Mouse (Mus musculus) limb, embryonic 11.5 days (tissue): ENCODE results near the gene Setmar. TPM values are rescaled to one million over a fixed set of nuclear protein-coding genes. Genes with fewer than 3 reads are reported as not detected.

Experiments
- ATAC-seq: fragments of 200-750 bp; cut with Nextera tagmentation; 2 replicates; pipeline ENCODE4 v1.8.0; 2017; ENCODE audit warnings: low read depth; ENCODE audit not compliant: insufficient number of reproducible peaks, low FRiP score, low TSS enrichment
- DNase-seq: peaks from one replicate; pipeline ENCODE4 v3.0.0-alpha.2; 2015; ENCODE audit warnings: low spot score
- H3K27ac ChIP-seq: fragments of 300-500 bp; sonication (generic); replicated peaks from 2 replicates; pipeline ENCODE4 v1.5.1; 2014; ENCODE audit warnings: low read depth, mild to moderate bottlenecking, low read length
- H3K27me3 ChIP-seq: fragments of 300-500 bp; sonication (generic); 2 replicates; pipeline ENCODE4 v1.6.1; 2014; ENCODE audit warnings: mild to moderate bottlenecking, low read length, mixed read lengths; ENCODE audit not compliant: control insufficient read depth, insufficient read depth
- H3K36me3 ChIP-seq: fragments of 300-500 bp; sonication (generic); 2 replicates; pipeline ENCODE4 v1.6.1; 2014; ENCODE audit warnings: mild to moderate bottlenecking, low read length, moderate library complexity, mixed read lengths; ENCODE audit not compliant: control insufficient read depth, insufficient read depth
- H3K4me1 ChIP-seq: fragments of 300-500 bp; sonication (generic); 2 replicates; pipeline ENCODE4 v1.6.1; 2014; ENCODE audit warnings: low read length, mixed read lengths; ENCODE audit not compliant: control insufficient read depth, insufficient read depth
- H3K4me2 ChIP-seq: fragments of 300-500 bp; sonication (generic); 2 replicates; pipeline ENCODE4 v1.6.1; 2014; ENCODE audit warnings: low read depth, mild to moderate bottlenecking, moderate library complexity; ENCODE audit not compliant: severe bottlenecking
- H3K4me3 ChIP-seq: fragments of 300-500 bp; sonication (generic); 2 replicates; pipeline ENCODE4 v1.5.1; 2014; ENCODE audit warnings: low read depth, low read length
- H3K9ac ChIP-seq: fragments of 300-500 bp; sonication (generic); 2 replicates; pipeline ENCODE4 v1.6.1; 2014; ENCODE audit warnings: mild to moderate bottlenecking, low read length
- H3K9me3 ChIP-seq: fragments of 300-500 bp; sonication (generic); 2 replicates; pipeline ENCODE4 v1.6.1; 2016; ENCODE audit warnings: low read length; ENCODE audit not compliant: control insufficient read depth
- WGBS: fragments of 180-500 bp; shearing (Covaris S2); extraction: QIAGEN DNeasy Blood & Tissue Kit; methylation state at CpG from one replicate; pipeline ENCODE4 v1.1.7; 2014; 5-methylcytosine and 5-hydroxymethylcytosine counted together
- polyA plus RNA-seq: library from polyadenylated mRNA; unstranded; fragments of >200 nt; fragmentation: Nextera tagmentation; extraction: Ambion mirVana; gene quantifications from 2 replicates; pipeline ENCODE4 v1.2.1, GENCODE M21; 2014

Gene Setmar
- polyA plus RNA-seq, 1 experiment from 2014 or later, result 8.9 TPM

- Histone ChIP-seq H3K36me3 (no peaks in the 10 kb centered on the region), H3K27ac (no peak overlapping the region), H3K9me3 (no peaks in the 10 kb centered on the region; the same call in 1 of the 2 replicates), H3K4me1 (no peaks in the 10 kb centered on the region), H3K27me3 (no peaks in the 10 kb centered on the region), H3K4me3 (no peak overlapping the region), H3K9ac (no peak overlapping the region), H3K4me2 (no peak overlapping the region)
- WGBS, result 87% methylated on average over 5 of the region's 5 CpGs
- ATAC-seq (no peak), DNase-seq (no peak)
Observed at GRCm38 (mm10) chr6:108073071-108073470, 8.2 kb downstream of the Setmar start.

GRCm38 (mm10) chr6:108073931-108074330, 9.1 kb downstream of the Setmar start:
- WGBS, result 95% methylated on average over 2 of the region's 2 CpGs
- Histone ChIP-seq H3K9me3 (no peaks in the 10 kb centered on the region; the same call in 1 of the 2 replicates), H3K36me3 (no peaks in the 10 kb centered on the region), H3K27ac (no peak overlapping the region), H3K4me3 (no peak overlapping the region), H3K9ac (no peak overlapping the region), H3K27me3 (no peaks in the 10 kb centered on the region), H3K4me1 (no peaks in the 10 kb centered on the region), H3K4me2 (no peak overlapping the region)
- no peak for ATAC-seq
- no peak for DNase-seq

- Histone ChIP-seq H3K4me3 (no peak overlapping the region), H3K9ac (no peak overlapping the region), H3K9me3 (no peaks in the 10 kb centered on the region; the same call in 1 of the 2 replicates), H3K27me3 (no peaks in the 10 kb centered on the region), H3K4me1 (no peaks in the 10 kb centered on the region), H3K36me3 (no peaks in the 10 kb centered on the region), H3K4me2 (no peak overlapping the region), H3K27ac (no peak overlapping the region)
- DNase-seq, result no peak
- no peak for ATAC-seq
- WGBS, result 90% methylated on average over 10 of the region's 10 CpGs
Observed at GRCm38 (mm10) chr6:108074624-108075023, 9.8 kb downstream of the Setmar start.

GRCm38 (mm10) chr6:108075857-108076256, 11.0 kb downstream of the Setmar start:
- WGBS, result 93% methylated on average over 7 of the region's 7 CpGs
- Histone ChIP-seq H3K4me2 (no peak overlapping the region), H3K36me3 (no peaks in the 10 kb centered on the region)

GRCm38 (mm10) chr6:108091296-108091695, 26.5 kb downstream of the Setmar start:
- no peak for ATAC-seq
- Histone ChIP-seq H3K4me1 (no peaks in the 10 kb centered on the region), H3K4me2 (no peak overlapping the region), H3K36me3 (no peaks in the 10 kb centered on the region), H3K4me3 (no peak overlapping the region), H3K27ac (no peak overlapping the region), H3K27me3 (no peaks in the 10 kb centered on the region), H3K9me3 (no peaks in the 10 kb centered on the region), H3K9ac (no peak overlapping the region)
- WGBS, result 55% methylated on average over 1 of the region's 1 CpGs
- DNase-seq, result no peak

More at GRCm38 (mm10) chr6:108075857-108076256, 11.0 kb downstream of the Setmar start:
- H3K9ac ChIP-seq, result no peak overlapping the region
- no peaks in the 10 kb centered on the region for H3K4me1 ChIP-seq
- no peak for DNase-seq
- no peaks in the 10 kb centered on the region; the same call in 1 of the 2 replicates for H3K9me3 ChIP-seq
- no peak overlapping the region for H3K27ac ChIP-seq
- ATAC-seq, result no peak
- no peak overlapping the region for H3K4me3 ChIP-seq
- no peaks in the 10 kb centered on the region for H3K27me3 ChIP-seq

GRCm38 (mm10) chr6:108092646-108093045, 27.8 kb downstream of the Setmar start:
- H3K9me3 ChIP-seq, result no peaks in the 10 kb centered on the region
- H3K4me3 ChIP-seq, result no peak overlapping the region
- no peak overlapping the region for H3K9ac ChIP-seq
- no peak overlapping the region for H3K27ac ChIP-seq
- H3K4me2 ChIP-seq, result no peak overlapping the region
- DNase-seq (no peak), ATAC-seq (no peak)
- 85% methylated on average over 3 of the region's 3 CpGs for WGBS
- no peaks in the 10 kb centered on the region for H3K27me3 ChIP-seq
- no peaks in the 10 kb centered on the region for H3K36me3 ChIP-seq
- H3K4me1 ChIP-seq, result no peaks in the 10 kb centered on the region

GRCm38 (mm10) chr6:108093449-108093848, 28.6 kb downstream of the Setmar start:
- Histone ChIP-seq H3K4me1 (no peaks in the 10 kb centered on the region), H3K27me3 (no peaks in the 10 kb centered on the region), H3K4me2 (no peak overlapping the region), H3K9me3 (no peaks in the 10 kb centered on the region), H3K9ac (no peak overlapping the region), H3K4me3 (no peak overlapping the region), H3K36me3 (no peaks in the 10 kb centered on the region), H3K27ac (no peak overlapping the region)
- WGBS, result 83% methylated on average over 3 of the region's 3 CpGs
- ATAC-seq (no peak), DNase-seq (no peak)

GRCm38 (mm10) chr6:108095445-108095844, 30.6 kb downstream of the Setmar start:
- Histone ChIP-seq H3K27me3 (no peaks in the 10 kb centered on the region), H3K9me3 (no peaks in the 10 kb centered on the region), H3K27ac (no peak overlapping the region), H3K4me1 (no peaks in the 10 kb centered on the region), H3K9ac (no peak overlapping the region), H3K36me3 (no peaks in the 10 kb centered on the region), H3K4me2 (no peak overlapping the region), H3K4me3 (no peak overlapping the region)
- DNase-seq, result no peak
- WGBS, result 63% methylated on average over 5 of the region's 5 CpGs
- ATAC-seq, result no peak

GRCm38 (mm10) chr6:108098171-108098845, 33.5 kb downstream of the Setmar start:
- no peaks in the 10 kb centered on the region for H3K4me1 ChIP-seq

More at GRCm38 (mm10) chr6:108098171-108098845, 33.5 kb downstream of the Setmar start:
- Histone ChIP-seq H3K36me3 (no peaks in the 10 kb centered on the region), H3K27me3 (no peaks in the 10 kb centered on the region), H3K9me3 (no peaks in the 10 kb centered on the region), H3K4me3 (no peak overlapping the region), H3K9ac (no peak overlapping the region), H3K27ac (no peak overlapping the region), H3K4me2 (no peak overlapping the region)
- ATAC-seq (0 out of 2 replicates have a peak, but pooled peaks have one; percentile 58), DNase-seq (peak; percentile 71)
- whole genome bisulfite sequencing, result 25% methylated on average over 9 of the region's 9 CpGs
